Mouse (Mus musculus): ENCODE measurements around the gene Pibf1. TPM values are rescaled to one million over a fixed set of nuclear protein-coding genes. Genes with fewer than 3 reads are reported as not detected.

Pibf1 gene
- polyA plus RNA-seq, 1 experiment from 2014 or later, result 19.0 TPM

DNA sequence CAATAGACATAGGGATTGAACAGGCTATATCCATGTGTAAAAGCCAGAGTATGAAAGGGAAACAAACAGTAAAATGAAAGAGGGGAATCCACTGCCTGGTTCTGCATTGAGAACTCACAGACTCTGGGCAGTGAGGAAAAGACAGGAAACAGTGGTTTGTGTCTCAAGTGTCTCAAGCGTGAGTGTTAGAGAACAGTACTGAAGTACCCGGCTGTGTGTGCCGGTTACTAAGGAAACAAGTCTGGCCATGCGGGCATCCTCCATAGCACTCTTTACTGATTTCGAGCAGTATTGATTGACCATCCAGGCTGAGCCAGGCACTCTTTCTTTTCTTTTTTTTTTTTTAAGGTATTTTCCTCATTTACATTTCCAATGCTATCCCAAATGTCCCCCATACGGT lies 60.7 kb downstream of the Pibf1 start:
- H3K9me3 ChIP-seq, result no peaks in the 10 kb centered on the region
- H3K36me3 ChIP-seq, result peaks cover 23% of the 10 kb centered on the region
- H3K4me1 ChIP-seq (replicated peaks), result no peaks in the 10 kb centered on the region
- WGBS, result 65% methylated on average over 6 of the region's 6 CpGs
- no peak overlapping the region for H3K4me3 ChIP-seq
- H3K27me3 ChIP-seq (ENCODE audit: insufficient read depth, poor library complexity, severe bottlenecking), result no peaks in the 10 kb centered on the region
- DNase-seq (ENCODE audit: low spot score), result no peak
- H3K27ac ChIP-seq, result no peak overlapping the region

DNA sequence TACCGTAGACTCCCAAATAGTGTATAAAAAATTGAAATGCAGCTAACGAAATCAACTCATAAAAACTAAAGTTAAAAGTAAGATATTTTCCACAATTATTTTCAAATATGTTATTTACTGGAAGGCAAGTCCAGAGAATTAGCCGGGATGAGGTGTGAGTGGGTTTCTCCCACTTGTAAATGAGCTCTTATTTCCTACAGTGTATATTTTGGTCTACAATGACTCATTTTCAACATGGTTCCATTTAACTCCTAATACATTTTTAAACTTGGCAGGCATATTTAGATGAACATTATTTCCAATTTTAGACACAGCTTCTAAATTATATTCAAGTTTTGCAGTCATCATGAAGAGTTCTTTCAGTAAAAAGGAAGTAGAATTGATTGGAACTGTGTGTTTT lies 63.8 kb downstream of the Pibf1 start:
- no peak for DNase-seq (ENCODE audit: low spot score)
- no peak overlapping the region for H3K27ac ChIP-seq
- no peak overlapping the region for H3K4me3 ChIP-seq
- H3K9me3 ChIP-seq, result no peaks in the 10 kb centered on the region
- H3K36me3 ChIP-seq, result peaks cover 18% of the 10 kb centered on the region
- 92% methylated on average over 3 of the region's 3 CpGs for WGBS
- H3K27me3 ChIP-seq (ENCODE audit: insufficient read depth, poor library complexity, severe bottlenecking), result no peaks in the 10 kb centered on the region
- H3K4me1 ChIP-seq (replicated peaks), result no peaks in the 10 kb centered on the region

DNA sequence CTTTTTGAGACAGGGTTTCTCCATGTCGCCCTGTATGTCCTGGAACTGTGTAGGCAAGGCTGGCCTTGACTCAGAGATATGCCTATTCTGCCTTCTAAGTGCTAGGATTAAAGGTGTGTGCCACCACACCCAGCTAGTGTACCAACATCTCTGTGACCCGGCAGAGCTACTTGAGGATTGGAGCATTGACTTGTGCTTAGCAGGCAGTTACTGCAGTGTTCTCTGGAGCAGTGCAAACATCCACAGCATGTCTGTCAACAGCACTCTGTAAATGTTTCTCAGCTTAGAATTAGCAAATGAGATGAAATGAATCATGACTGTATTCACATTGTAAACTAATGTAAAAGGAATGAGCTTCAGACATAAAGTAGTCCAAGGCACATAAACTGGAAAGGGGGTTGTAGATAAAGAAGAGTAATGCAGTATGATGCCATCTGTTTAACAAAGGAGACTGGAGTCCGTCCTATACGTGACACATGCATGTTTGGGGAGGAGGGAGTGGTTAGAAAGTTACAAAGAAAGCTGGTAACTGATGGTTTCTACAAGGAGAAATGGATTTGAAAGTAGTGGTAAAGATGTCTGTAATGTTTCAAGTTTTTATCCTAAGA lies 75.0 kb downstream of the Pibf1 start:
- WGBS, result 82% methylated on average over 4 of the region's 4 CpGs

DNA sequence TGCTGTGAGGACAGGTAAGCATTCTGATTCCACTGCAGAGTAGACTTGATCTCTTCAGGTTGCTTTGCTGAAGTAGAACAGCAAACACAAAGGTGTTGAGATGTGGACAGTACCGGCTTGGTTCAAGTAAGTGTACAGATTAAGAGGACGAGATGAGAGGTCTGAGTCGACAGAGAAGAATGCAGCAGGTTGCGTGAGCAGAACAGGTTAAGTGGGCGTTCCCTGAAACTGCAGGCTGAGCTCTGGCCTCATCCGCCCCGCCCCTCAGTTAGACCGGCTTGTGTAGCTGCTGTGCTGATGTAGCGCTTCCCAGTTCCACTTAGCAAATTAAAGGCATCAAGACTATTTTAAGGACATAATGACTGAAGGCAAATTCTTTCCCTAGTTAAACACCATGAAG lies 77.3 kb downstream of the Pibf1 start:
- no peaks in the 10 kb centered on the region for H3K4me1 ChIP-seq (replicated peaks)
- no peak overlapping the region for H3K27ac ChIP-seq
- no peaks in the 10 kb centered on the region for H3K9me3 ChIP-seq
- no peak for DNase-seq (ENCODE audit: low spot score)
- 62% methylated on average over 9 of the region's 9 CpGs for WGBS
- peaks cover 10% of the 10 kb centered on the region for H3K36me3 ChIP-seq
- no peaks in the 10 kb centered on the region for H3K27me3 ChIP-seq (ENCODE audit: insufficient read depth, poor library complexity, severe bottlenecking)
- no peak overlapping the region for H3K4me3 ChIP-seq

More for the DNA sequence above, 75.0 kb downstream of the Pibf1 start:
- no peak for DNase-seq (ENCODE audit: low spot score)
- H3K36me3 ChIP-seq, result 0 out of 2 replicates have a peak, but pooled peaks cover 2% of the 10 kb centered on the region
- no peaks in the 10 kb centered on the region for H3K9me3 ChIP-seq
- no peaks in the 10 kb centered on the region for H3K4me1 ChIP-seq (replicated peaks)
- H3K27ac ChIP-seq, result no peak overlapping the region
- no peaks in the 10 kb centered on the region for H3K27me3 ChIP-seq (ENCODE audit: insufficient read depth, poor library complexity, severe bottlenecking)
- no peak overlapping the region for H3K4me3 ChIP-seq

DNA sequence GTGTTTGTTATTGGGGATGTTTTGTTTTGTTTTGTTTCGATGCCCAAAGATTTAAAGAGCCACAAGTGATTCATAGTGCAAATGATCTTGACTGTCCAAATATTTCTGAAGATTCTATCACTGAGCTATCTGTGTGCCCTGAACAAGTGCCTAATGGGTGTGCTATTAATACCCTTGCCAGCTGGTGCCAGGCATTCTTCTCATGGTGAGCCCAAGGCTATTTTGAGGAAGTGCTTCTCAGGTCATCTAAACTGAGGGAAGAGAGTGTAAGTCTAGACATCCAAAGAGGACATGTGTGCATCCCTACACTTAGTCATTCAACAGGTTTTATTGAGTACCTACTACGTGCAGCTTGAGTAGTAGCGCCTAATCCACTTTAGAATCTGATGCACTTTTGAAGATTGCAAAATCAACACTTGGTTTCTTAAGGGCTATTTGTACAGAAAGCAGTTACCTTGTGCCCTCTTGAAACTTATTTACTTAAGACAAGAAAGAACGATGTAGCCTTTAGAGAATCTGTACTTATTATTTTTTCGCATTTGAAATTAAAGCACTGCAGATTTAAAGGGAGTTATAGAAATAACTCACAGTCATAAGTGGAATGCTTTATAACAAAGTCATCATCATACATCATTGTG lies 91.0 kb downstream of the Pibf1 start:
- no peak overlapping the region for H3K27ac ChIP-seq
- no peaks in the 10 kb centered on the region for H3K27me3 ChIP-seq (ENCODE audit: insufficient read depth, poor library complexity, severe bottlenecking)
- no peak for DNase-seq (ENCODE audit: low spot score)
- H3K9me3 ChIP-seq, result no peaks in the 10 kb centered on the region
- H3K4me3 ChIP-seq, result no peak overlapping the region
- H3K36me3 ChIP-seq, result peaks cover 8% of the 10 kb centered on the region; the same call in 1 of the 2 replicates
- 93% methylated on average over 5 of the region's 5 CpGs for WGBS
- H3K4me1 ChIP-seq (replicated peaks), result no peaks in the 10 kb centered on the region

DNA sequence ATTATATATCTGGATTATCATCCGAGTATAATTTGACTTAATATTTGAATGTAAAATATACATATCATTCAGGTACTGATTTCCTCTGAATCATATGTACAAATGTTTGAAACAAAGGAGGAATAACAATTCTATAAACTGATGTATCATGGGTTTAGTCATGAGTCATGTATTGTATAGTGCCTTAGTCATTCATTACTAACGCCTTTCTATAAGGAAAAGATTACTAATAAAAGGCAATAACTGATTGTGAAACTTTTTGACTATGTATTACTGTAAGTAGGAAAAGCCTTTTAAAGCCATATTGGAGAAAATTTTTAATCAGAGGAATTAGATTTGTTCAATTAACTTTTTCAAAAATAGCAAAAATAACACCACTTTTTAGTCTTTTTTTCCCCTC lies 106.6 kb downstream of the Pibf1 start:
- Histone ChIP-seq H3K4me1 (replicated peaks) (no peaks in the 10 kb centered on the region), H3K27me3 (ENCODE audit: insufficient read depth, poor library complexity, severe bottlenecking) (no peaks in the 10 kb centered on the region), H3K4me3 (no peak overlapping the region), H3K9me3 (no peaks in the 10 kb centered on the region), H3K27ac (no peak overlapping the region), H3K36me3 (peaks cover 18% of the 10 kb centered on the region)
- WGBS, result 94% methylated on average over 2 of the region's 2 CpGs
- no peak for DNase-seq (ENCODE audit: low spot score)

DNA sequence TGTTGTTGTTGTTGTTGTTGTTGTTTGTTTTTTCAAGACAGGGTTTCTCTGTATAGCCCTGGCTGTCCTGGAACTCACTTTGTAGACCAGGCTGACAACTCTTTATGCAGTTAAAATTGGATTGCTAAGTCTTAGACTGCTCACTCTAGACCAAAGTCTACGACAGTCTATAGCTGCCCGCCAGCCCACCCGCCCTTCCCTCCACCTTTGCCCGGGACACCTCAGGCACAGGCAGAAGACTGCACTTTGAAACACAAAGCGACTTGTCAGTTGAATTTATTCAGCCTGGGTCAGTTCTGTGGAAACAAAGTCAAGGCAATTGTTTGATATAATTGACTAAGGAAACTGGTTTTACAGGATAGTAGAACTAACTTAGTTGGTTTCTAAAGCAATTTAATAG lies 107.4 kb downstream of the Pibf1 start:
- no peak for DNase-seq (ENCODE audit: low spot score)
- 90% methylated on average over 5 of the region's 5 CpGs for WGBS
- Histone ChIP-seq H3K27me3 (ENCODE audit: insufficient read depth, poor library complexity, severe bottlenecking) (no peaks in the 10 kb centered on the region), H3K4me3 (no peak overlapping the region), H3K4me1 (replicated peaks) (no peaks in the 10 kb centered on the region), H3K9me3 (no peaks in the 10 kb centered on the region), H3K36me3 (peaks cover 23% of the 10 kb centered on the region), H3K27ac (no peak overlapping the region)

DNA sequence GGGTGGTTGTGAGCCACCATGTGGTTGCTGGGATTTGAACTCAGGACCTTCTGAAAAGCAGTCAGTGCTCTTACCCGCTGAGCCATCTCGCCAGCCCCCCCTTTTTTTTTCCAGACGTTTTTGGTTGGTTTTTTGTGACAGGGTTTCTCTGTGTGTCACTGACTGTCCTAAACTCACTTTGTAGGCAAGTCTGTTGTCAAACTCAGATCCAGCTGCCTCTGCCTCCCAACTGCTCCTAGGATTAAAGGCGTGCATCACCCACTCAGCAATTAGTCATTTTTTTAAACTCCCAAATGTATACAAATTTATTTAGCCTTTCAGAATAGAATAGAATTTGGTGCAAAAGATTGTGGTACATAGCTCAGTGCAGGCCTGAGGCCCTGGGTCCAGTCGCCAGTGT lies 111.2 kb downstream of the Pibf1 start:
- no peak overlapping the region for H3K27ac ChIP-seq
- no peaks in the 10 kb centered on the region for H3K27me3 ChIP-seq (ENCODE audit: insufficient read depth, poor library complexity, severe bottlenecking)
- 83% methylated on average over 5 of the region's 5 CpGs for WGBS
- H3K4me3 ChIP-seq, result no peak overlapping the region
- no peaks in the 10 kb centered on the region for H3K9me3 ChIP-seq
- no peak for DNase-seq (ENCODE audit: low spot score)
- peaks cover 32% of the 10 kb centered on the region for H3K36me3 ChIP-seq
- no peaks in the 10 kb centered on the region for H3K4me1 ChIP-seq (replicated peaks)

DNA sequence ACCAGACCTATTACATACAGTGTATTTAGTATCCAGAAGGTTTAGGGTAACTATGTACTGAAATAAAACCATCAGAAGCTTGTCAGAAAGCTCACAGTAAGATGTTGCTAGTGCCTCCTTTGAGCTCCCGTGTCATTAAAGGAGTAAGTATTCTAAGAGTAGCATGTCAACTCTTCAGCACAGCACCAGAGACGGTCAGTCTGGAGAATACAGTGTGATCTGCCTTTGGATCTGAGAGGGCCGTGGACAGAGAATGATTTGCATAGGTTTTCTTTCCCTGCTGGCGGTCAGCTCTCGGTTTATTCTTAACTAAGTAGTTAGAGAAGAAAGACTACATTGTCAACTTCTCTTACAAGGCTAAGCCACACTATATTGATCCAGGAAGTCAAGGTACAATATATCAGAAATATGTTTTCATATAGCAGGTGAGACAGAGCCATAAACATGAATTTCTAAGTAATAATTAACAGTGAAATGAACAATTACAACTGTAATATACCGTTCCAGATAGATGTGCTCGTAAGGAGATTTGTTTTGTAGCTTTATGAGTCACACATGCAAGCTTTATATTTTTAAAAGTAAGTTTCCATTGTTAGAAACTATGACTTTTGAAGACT lies 119.3 kb downstream of the Pibf1 start:
- WGBS, result 86% methylated on average over 7 of the region's 7 CpGs
- DNase-seq (ENCODE audit: low spot score), result no peak
- peaks cover 13% of the 10 kb centered on the region for H3K36me3 ChIP-seq
- peaks cover 7% of the 10 kb centered on the region; the same call in 1 of the 2 replicates for H3K4me1 ChIP-seq (replicated peaks)
- H3K27me3 ChIP-seq (ENCODE audit: insufficient read depth, poor library complexity, severe bottlenecking), result no peaks in the 10 kb centered on the region
- no peak overlapping the region for H3K4me3 ChIP-seq
- no peak overlapping the region for H3K27ac ChIP-seq
- no peaks in the 10 kb centered on the region for H3K9me3 ChIP-seq

DNA sequence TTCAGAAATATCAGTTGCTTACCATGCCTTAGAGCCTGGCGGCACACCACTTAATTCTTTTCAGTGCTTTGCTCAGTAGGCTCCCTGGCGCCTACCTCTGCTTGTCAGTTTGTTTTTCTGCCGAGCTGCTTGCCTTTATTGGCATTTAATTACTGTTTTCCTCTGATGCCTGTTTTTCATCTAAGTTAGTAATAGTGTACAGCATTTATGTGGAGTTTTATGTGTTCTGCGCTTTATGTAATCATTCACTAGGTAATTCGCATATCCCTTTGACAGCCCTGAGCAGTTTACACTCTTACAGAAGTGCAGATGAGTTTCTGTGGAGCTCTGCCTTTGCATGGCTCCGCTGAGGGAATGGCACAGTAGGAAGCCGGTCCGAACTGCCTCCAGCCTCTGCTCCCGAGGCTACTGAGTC lies 120.5 kb downstream of the Pibf1 start:
- DNase-seq (ENCODE audit: low spot score), result no peak
- Histone ChIP-seq H3K9me3 (no peaks in the 10 kb centered on the region), H3K36me3 (peaks cover 8% of the 10 kb centered on the region), H3K4me3 (no peak overlapping the region), H3K27ac (no peak overlapping the region), H3K4me1 (replicated peaks) (peaks cover 7% of the 10 kb centered on the region; the same call in 1 of the 2 replicates), H3K27me3 (ENCODE audit: insufficient read depth, poor library complexity, severe bottlenecking) (no peaks in the 10 kb centered on the region)
- 12% methylated on average over 9 of the region's 9 CpGs for WGBS

DNA sequence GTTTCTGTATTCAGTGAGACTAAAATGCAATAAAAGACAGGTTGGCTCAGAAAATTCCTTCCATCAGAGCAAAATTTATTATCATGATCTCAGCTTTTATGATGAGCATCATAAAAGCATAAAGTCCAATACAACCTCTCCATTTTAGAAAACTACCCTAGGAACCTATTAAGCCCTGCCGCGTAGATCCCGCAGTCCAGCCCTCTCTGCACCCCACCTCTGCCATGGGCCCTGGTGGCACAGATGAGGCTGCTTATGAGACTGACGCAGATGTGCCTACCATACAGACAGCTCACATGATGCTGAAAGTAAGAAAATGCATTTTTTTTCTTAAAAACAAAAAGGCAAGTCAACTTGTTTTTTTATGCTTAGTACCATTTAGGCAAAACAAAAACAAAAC lies 126.7 kb downstream of the Pibf1 start:
- Histone ChIP-seq H3K4me1 (replicated peaks) (no peaks in the 10 kb centered on the region), H3K36me3 (peaks cover 3% of the 10 kb centered on the region; the same call in 1 of the 2 replicates), H3K9me3 (no peaks in the 10 kb centered on the region), H3K27ac (no peak overlapping the region), H3K4me3 (no peak overlapping the region), H3K27me3 (ENCODE audit: insufficient read depth, poor library complexity, severe bottlenecking) (no peaks in the 10 kb centered on the region)
- WGBS, result 96% methylated on average over 4 of the region's 4 CpGs
- DNase-seq (ENCODE audit: low spot score), result no peak

DNA sequence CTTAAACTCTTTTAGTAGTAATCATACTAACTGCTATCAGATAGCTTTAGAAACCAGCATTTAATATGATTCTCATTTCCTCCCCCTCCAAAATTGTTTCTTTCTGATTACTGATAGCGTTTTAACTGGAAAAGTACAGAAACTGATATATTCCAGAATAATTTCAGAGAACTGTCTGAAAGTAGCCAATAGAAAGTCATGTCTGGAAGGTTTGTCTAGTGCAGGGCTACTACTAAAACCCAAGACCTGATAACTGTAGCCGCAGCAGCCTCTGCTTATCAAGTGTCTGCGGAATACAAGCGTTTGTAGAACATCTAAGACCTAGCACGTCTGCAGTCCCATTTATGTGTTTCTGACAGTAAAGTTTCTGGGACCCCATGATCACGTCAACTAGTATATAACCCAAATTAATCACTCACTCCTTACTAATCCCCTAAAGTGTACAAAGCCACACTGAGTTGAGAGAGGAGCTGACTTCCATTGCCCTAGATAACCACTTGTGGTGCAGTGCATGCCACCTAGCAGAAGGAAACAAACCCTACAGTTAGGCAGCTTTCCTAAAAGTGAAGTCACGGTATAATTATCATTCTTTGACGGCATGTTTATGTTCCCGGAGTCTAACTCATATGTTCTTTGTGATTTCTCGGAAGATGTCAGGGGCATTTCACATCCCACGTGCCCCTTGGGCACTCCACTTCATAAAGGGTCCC lies 130.0 kb downstream of the Pibf1 start:
- Histone ChIP-seq H3K36me3 (peaks cover 11% of the 10 kb centered on the region), H3K4me1 (replicated peaks) (no peaks in the 10 kb centered on the region), H3K27me3 (ENCODE audit: insufficient read depth, poor library complexity, severe bottlenecking) (no peaks in the 10 kb centered on the region), H3K27ac (no peak overlapping the region), H3K9me3 (no peaks in the 10 kb centered on the region), H3K4me3 (no peak overlapping the region)
- WGBS, result 94% methylated on average over 11 of the region's 11 CpGs
- no peak for DNase-seq (ENCODE audit: low spot score)

DNA sequence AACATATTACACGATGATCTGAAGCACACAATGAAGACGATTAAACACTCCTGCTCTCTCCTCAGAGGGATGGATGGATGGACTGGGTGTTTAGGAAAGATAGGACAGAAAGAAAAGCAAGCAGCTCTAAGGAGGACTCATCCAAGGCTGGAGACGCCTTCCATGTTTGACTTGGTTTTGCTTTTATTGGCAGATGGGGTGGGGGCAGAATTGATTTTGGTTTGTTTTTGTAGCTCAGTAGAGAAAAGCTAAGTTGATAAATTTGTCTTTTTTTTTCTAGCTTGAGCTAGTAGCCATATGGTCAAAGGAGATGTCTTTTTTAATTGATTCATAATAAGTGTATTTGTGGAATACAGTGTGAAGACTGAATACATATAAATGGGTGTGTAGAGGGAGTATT lies 133.8 kb downstream of the Pibf1 start:
- H3K27ac ChIP-seq, result no peak overlapping the region
- 91% methylated on average over 3 of the region's 3 CpGs for WGBS
- peaks cover 16% of the 10 kb centered on the region for H3K36me3 ChIP-seq

More for the DNA sequence above, 133.8 kb downstream of the Pibf1 start:
- no peak for DNase-seq (ENCODE audit: low spot score)
- H3K9me3 ChIP-seq, result no peaks in the 10 kb centered on the region
- H3K4me1 ChIP-seq (replicated peaks), result no peaks in the 10 kb centered on the region
- H3K4me3 ChIP-seq, result no peak overlapping the region
- no peaks in the 10 kb centered on the region for H3K27me3 ChIP-seq (ENCODE audit: insufficient read depth, poor library complexity, severe bottlenecking)

Data from hindbrain, embryonic 10.5 days (tissue).